Mouse (Mus musculus): ENCODE data around the gene Fam102a.

The Fam102a gene

DNA sequence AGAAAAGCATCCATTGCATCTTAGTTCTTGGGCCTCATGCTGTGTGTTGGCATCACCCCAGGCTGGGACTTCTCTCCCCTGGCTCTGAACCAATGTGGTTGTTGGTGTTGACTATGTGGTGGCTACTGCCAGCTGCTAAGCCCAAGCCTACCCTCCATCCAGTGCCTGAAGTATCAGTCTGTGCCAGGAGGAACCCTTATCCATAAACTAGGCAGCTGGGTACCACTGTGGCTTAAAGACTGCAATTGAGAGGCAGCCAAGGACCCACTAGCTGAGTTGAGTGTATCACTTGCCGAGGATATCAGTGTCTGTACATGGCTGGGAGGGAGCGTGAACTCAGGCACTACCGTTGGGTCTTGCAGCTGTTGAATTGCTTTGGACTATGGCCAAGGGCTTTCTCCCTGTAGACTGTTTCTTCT is 7.9 kb downstream of the Fam102a start:
- no peak for DNase-seq (ENCODE audit: low read depth, low spot score)

GRCm38 (mm10) chr2:32546951-32547350 is 11.8 kb downstream of the Fam102a start:
- peak; percentile 22 for DNase-seq (ENCODE audit: low read depth, low spot score)

DNA sequence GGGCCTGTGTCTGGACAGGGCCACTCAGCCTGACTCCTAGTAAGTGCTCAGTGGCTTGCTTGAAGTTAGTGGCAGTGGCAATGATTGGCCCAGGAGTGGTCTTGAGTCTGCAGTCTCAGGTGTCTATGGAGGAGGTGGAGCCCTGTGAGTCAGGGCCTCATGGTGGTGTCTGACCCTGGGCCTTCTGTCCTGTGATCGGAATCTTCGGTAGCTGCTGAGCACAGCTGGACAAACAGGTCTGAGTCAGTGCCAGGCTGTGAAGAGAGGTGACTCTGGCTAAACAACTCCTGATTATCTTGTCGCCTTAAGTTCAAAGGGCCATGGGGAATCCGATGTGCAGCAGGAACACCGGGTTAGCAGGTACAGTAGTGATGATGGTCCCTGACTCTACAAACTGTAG is 12.2 kb downstream of the Fam102a start:
- peak; percentile 39 for DNase-seq (ENCODE audit: low read depth, low spot score)

DNA sequence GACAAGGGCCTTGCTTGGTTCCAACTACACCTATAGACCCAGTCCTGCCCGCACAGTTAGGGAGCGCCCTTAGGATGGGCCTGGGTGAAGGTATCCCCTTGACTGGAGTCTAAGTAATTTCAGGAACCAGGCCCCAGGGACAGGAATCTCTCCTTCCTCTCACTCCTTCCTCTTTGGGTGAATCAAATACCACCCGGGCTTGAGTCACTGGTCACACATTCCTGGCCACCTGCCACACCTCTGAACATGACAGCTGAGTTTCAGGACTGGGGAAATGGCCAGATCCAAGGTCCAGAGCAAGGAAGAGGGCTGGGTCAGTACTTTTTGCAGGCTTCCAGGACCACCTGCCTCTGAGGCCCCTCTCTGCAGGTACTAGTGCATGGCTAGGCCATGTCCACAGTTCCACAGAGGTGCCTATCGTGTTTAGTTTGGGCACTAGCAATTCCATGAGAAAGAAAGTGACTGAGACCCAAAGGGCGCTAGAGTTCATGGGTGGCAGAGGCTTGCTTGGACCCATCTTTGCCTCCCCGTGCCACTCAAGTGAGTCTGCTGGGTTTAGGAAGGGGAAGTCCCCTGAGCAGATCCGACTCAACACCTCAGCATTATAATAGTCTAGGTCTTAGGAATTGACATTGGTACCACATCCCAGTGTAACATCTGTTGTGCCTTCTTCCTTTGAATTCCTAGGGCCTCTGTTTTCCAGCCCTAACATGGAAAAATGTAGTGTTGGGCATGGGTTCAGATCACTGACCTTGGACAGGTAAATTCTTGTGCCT is 13.0 kb downstream of the Fam102a start:
- DNase-seq (ENCODE audit: low read depth, low spot score) = peak; percentile 88

- peak; percentile 53 for DNase-seq (ENCODE audit: low read depth, low spot score)
These were observed 14.0 kb downstream of the Fam102a start for GRCm38 (mm10) chr2:32549171-32549570.

- peak; percentile 95 for DNase-seq (ENCODE audit: low read depth, low spot score)
These were observed 14.6 kb downstream of the Fam102a start for GRCm38 (mm10) chr2:32549764-32550163.

- no peak for DNase-seq (ENCODE audit: low read depth, low spot score)
These were observed 16.1 kb downstream of the Fam102a start for GRCm38 (mm10) chr2:32551236-32551635.

DNA sequence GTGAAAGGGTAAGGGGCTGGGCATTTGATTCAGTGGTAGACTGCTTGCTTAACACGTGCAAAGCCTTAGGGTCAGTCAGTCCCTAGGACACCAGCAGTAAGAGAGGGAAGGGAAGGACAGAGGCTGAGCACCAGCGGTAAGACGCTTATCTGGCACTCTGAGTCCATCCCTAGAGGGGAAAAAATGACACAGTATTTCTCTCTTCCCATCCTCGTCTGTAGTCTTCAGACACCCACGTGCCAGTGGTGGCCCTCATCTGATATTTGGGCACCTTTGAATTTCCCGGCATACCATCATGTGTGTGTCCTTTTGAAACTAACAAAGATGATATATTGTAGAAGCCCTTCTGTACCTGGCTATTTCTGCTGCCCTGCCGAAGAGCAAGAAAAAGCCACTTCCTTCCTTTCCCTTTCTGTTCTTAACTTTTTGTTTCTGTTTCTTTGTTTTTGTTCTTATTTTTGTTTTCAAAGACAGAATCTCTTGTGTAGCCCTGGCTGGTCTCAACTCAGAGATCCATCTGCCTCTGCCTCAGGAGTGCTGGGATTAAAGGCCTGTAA is 18.5 kb downstream of the Fam102a start:
- no peak for DNase-seq (ENCODE audit: low read depth, low spot score)

DNA sequence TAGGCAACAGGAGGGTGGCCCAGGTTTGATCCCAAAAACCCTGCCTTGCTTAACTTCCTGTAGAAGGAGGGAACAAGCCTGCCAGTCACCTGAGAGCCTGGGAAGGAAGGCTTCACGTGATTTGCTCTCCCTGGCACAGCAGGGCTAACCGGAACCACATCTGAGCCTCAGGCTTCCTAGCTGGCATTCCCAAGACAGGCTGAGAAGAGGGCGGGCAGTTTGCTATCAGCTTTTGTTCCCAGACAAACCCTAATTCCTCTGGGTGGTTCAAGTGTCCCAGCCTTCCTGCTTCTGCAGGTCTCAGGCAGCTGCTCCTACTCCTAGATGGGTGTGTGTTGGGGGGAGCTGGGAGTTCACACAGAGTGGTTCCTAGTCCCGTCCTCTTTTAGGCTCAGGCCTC is 20.4 kb downstream of the Fam102a start:
- peak; percentile 35 for DNase-seq (ENCODE audit: low read depth, low spot score)

DNA sequence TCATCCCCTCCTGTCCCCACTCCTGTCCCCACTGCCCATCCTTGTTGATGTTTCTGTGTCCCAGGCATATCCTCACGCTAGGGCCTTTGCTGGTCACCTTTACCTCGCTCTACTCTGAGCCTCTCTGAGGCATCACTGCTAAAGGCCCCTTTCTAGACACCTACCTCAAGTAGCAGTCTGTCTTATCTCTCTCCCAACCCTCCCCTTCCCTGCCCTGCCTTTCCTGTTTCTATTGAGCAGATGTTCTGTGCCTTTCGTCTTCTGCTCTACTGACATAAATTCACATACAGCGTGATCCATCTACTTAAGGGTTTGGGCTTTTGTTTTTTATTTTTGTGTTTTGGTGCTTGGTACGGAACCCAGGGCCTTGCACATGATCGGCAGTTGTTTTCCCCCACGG is 20.9 kb downstream of the Fam102a start:
- DNase-seq (ENCODE audit: low read depth, low spot score) = no peak

- no peak for DNase-seq (ENCODE audit: low read depth, low spot score)
These were observed 24.4 kb downstream of the Fam102a start for GRCm38 (mm10) chr2:32559570-32559969.

DNA sequence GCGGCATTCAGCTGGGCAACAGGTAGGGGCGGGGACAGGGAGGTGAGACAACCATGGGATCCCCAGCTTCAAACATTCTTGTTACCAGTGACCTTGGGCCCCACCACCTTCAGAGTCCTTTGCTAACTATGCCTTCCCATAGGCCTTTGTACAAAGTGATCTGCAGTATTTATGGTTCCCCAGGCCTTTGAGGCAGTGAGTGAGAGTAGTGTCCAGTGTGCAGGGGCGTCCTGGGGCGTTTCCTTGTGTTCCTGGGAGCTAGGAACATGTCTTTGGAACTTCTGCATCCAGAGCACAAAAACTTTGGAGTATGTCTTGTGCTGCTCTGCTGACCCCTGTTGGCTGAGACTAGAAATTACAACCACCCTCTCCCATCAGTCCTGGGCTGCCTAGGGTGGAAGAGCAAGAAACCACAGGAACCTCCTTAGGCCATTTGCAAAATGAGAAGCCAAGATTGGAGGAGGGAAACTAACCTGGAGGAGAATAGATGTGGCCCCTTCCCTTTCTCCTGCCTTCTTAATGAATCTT is 31.5 kb downstream of the Fam102a start:
- peak; percentile 92 for DNase-seq (ENCODE audit: low read depth, low spot score)

DNA sequence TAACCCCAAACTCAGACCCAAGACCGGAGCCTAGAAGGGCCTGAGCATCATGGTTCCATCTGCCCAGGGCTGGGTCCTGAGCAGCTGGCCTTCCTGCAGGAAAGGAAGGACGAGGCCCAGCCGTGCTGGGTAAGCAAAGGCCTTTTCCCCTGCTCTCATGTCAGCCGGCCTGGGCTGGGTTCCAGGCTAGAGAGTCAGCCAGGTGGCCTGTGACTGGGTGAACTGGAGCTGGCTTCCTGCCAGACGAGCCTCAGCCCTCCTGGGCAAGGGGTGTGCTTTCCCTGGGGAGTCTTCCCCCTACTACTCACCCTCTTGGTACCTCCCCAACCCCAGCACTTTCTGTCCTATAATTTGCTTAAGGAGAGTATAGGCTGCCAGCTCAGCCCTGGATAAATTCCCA is 33.0 kb downstream of the Fam102a start:
- DNase-seq (ENCODE audit: low read depth, low spot score) = peak; percentile 21

GRCm38 (mm10) chr2:32568941-32569340 is 33.8 kb downstream of the Fam102a start:
- DNase-seq (ENCODE audit: low read depth, low spot score) = peak; percentile 31

- DNase-seq (ENCODE audit: low read depth, low spot score) = peak; percentile 98
These were observed 35.8 kb downstream of the Fam102a start, which contains the start of gene Dpm2 for GRCm38 (mm10) chr2:32570698-32571494. TSS of gene Dpm2 (plus strand) at chr2:32570858.

- no peak for DNase-seq (ENCODE audit: low read depth, low spot score)
These were observed 37.1 kb downstream of the Fam102a start for GRCm38 (mm10) chr2:32572196-32572595.

- DNase-seq (ENCODE audit: low read depth, low spot score) = no peak
These were observed 39.4 kb downstream of the Fam102a start, which contains the start of gene Pip5kl1 for GRCm38 (mm10) chr2:32574497-32574896. TSS of gene Pip5kl1 (plus strand) at chr2:32574797.

- DNase-seq (ENCODE audit: low read depth, low spot score) = peak; percentile 96
These were observed 39.9 kb downstream of the Fam102a start for GRCm38 (mm10) chr2:32574901-32575585.

DNA sequence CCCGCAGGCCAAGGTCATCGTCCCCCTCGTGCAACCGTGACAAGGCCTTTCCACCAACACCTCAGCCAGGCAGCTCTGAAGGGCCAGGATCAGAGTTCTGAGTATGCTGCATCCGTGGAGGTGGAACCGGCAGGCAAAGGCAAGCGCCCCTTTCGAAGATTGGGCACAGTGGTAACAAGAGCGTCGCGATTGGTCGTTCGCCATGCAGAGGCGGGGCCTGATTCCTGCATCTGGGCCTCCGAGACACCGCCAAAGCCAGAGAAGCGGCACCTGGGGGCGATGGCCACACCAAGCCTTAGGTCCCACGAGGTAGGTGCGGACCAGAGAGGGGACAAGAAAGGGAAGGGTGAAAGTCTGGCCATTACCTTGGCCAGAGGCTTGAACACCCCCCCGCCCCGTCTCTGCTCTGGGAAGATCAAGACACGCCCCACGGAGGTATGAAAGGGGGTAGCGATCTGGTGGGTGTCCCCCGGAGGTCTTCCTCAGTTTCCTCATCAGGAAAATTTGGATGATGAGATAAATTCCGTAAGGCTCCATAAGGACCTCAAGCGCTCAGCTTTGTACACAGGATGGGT is 40.5 kb downstream of the Fam102a start, which contains the start of gene 9430097D07Rik:
TSS of gene 9430097D07Rik (minus strand) at position 99 of the 575 bp plus-strand sequence.
- no peak for DNase-seq (ENCODE audit: low read depth, low spot score)

GRCm38 (mm10) chr2:32576532-32576931 is 41.4 kb downstream of the Fam102a start:
- no peak for DNase-seq (ENCODE audit: low read depth, low spot score)
